Mouse (Mus musculus): ENCODE measurements around the gene Cdc34b. TPM values are rescaled to one million over a fixed set of nuclear protein-coding genes. Genes with fewer than 3 reads are reported as not detected.
"Not testable (repeated sequence)": the region's sequence is repeated elsewhere in the genome, so short reads cannot be mapped to it uniquely, and the experiment has no call there.

Gene Cdc34b
- total RNA-seq (2012; rRNA removed): 0.16 and 0.19 TPM in 2 replicates
- under 1 TPM in 1 of 2 experiments, not detected in 1; 0.29 TPM for polyA plus RNA-seq (2012; ENCODE audit: insufficient read depth in 1 of 2, insufficient read length in 2 of 2, low read depth in 1 of 2, low replicate concordance in 2 of 2, missing spikeins in 1 of 2)

- Histone ChIP-seq H3K36me3 (ENCODE audit: control insufficient read depth in 1 of 2, insufficient read depth in 2 of 2, low read length in 2 of 2) (no peaks in the 10 kb centered on the region), H3K9me3 (replicated peaks; ENCODE audit: insufficient read depth, low read length) (no peaks in the 10 kb centered on the region), H3K4me1 (ENCODE audit: control insufficient read depth in 1 of 2, insufficient read depth in 2 of 2, low read length in 2 of 2) (no peaks in the 10 kb centered on the region), H3K27ac (ENCODE audit: control insufficient read depth, low read depth, low read length) (no peak within 1 kb of the TSS), H3K79me2 (ENCODE audit: control insufficient read depth, insufficient read depth, low read length, poor library complexity) (no peaks in the 10 kb centered on the region), H3K27me3 (ENCODE audit: control insufficient read depth in 1 of 2, insufficient read depth in 2 of 2, low read length in 2 of 2) (peaks cover 39 to 41% of the 10 kb centered on the region in 2 experiments), H3K9ac (ENCODE audit: control insufficient read depth, low read depth, low read length, poor library complexity, severe bottlenecking) (no peak within 1 kb of the TSS), H3K4me3 (ENCODE audit: control insufficient read depth in 1 of 2, insufficient read depth in 1 of 2, low read depth in 2 of 2, low read length in 2 of 2) (no peak within 1 kb of the TSS)
- no peak for DNase-seq (ENCODE audit: low read depth, low spot score)
- TF ChIP-seq GABPA (IDR thresholded peaks at IDR 0.05; ENCODE audit: low read depth, low read length): no peak
Observed at GRCm38 (mm10) chr11:94741732-94742272, at the start of gene Cdc34b. TSS of gene Cdc34b (plus strand) at chr11:94741782.

- not testable (repeated sequence) for H3K27ac ChIP-seq (ENCODE audit: control insufficient read depth, low read depth, low read length); H3K9me3 ChIP-seq (replicated peaks; ENCODE audit: insufficient read depth, low read length); DNase-seq (ENCODE audit: low read depth, low spot score); H3K9ac ChIP-seq (ENCODE audit: control insufficient read depth, low read depth, low read length, poor library complexity, severe bottlenecking); H3K4me3 ChIP-seq (ENCODE audit: control insufficient read depth in 1 of 2, insufficient read depth in 1 of 2, low read depth in 2 of 2, low read length in 2 of 2); H3K79me2 ChIP-seq (ENCODE audit: control insufficient read depth, insufficient read depth, low read length, poor library complexity); H3K4me1 ChIP-seq (ENCODE audit: control insufficient read depth in 1 of 2, insufficient read depth in 2 of 2, low read length in 2 of 2); H3K36me3 ChIP-seq (ENCODE audit: control insufficient read depth in 1 of 2, insufficient read depth in 2 of 2, low read length in 2 of 2)
- H3K27me3 ChIP-seq (ENCODE audit: control insufficient read depth in 1 of 2, insufficient read depth in 2 of 2, low read length in 2 of 2): peaks cover 19 to 21% of the 10 kb centered on the region in 2 experiments
Observed at GRCm38 (mm10) chr11:94692502-94692901, 49.1 kb upstream of the Cdc34b start.

- no peak overlapping the region for H3K4me3 ChIP-seq (ENCODE audit: control insufficient read depth in 1 of 2, insufficient read depth in 1 of 2, low read depth in 2 of 2, low read length in 2 of 2)
- H3K36me3 ChIP-seq (ENCODE audit: control insufficient read depth in 1 of 2, insufficient read depth in 2 of 2, low read length in 2 of 2): no peaks in the 10 kb centered on the region
- no peaks in the 10 kb centered on the region for H3K4me1 ChIP-seq (ENCODE audit: control insufficient read depth in 1 of 2, insufficient read depth in 2 of 2, low read length in 2 of 2)
- no peak overlapping the region for H3K27ac ChIP-seq (ENCODE audit: control insufficient read depth, low read depth, low read length)
- H3K9me3 ChIP-seq (replicated peaks; ENCODE audit: insufficient read depth, low read length): no peaks in the 10 kb centered on the region
- H3K79me2 ChIP-seq (ENCODE audit: control insufficient read depth, insufficient read depth, low read length, poor library complexity): no peaks in the 10 kb centered on the region
- no peak overlapping the region for H3K9ac ChIP-seq (ENCODE audit: control insufficient read depth, low read depth, low read length, poor library complexity, severe bottlenecking)
- no peak for DNase-seq (ENCODE audit: low read depth, low spot score)
- peaks cover 28 to 35% of the 10 kb centered on the region in 2 experiments for H3K27me3 ChIP-seq (ENCODE audit: control insufficient read depth in 1 of 2, insufficient read depth in 2 of 2, low read length in 2 of 2)
- no peak for TF ChIP-seq ELF1 (IDR thresholded peaks at IDR 0.05; ENCODE audit: low read depth, low read length)
- TF ChIP-seq UBTF (IDR thresholded peaks at IDR 0.05; ENCODE audit: borderline replicate concordance, insufficient read depth, low read depth, low read length): no peak
- no peak for TF ChIP-seq NELFE (IDR thresholded peaks at IDR 0.05; ENCODE audit: low read depth, low read length)
- TF ChIP-seq BHLHE40 (IDR thresholded peaks at IDR 0.05; ENCODE audit: borderline replicate concordance, low read depth, low read length): no peak
- no peak for TF ChIP-seq ZNF384 (IDR thresholded peaks at IDR 0.05; ENCODE audit: low read depth, low read length)
- no peak for TF ChIP-seq EP300 (IDR thresholded peaks at IDR 0.05; ENCODE audit: low read depth in 1 of 2, low read length in 2 of 2)
- TF ChIP-seq SMC3 (IDR thresholded peaks at IDR 0.05; ENCODE audit: low read depth, low read length): no peak
- no peak for TF ChIP-seq POLR2AphosphoS5 (IDR thresholded peaks at IDR 0.05; ENCODE audit: borderline replicate concordance, low read depth, low read length)
- no peak for TF ChIP-seq CHD2 (IDR thresholded peaks at IDR 0.05; ENCODE audit: low read length)
- no peak for TF ChIP-seq TAL1 (IDR thresholded peaks at IDR 0.05; ENCODE audit: low read length)
- no peak for TF ChIP-seq GABPA (IDR thresholded peaks at IDR 0.05; ENCODE audit: low read depth, low read length)
- no peak for TF ChIP-seq CTCF (IDR thresholded peaks at IDR 0.05 in 2 of 3, conservative IDR thresholded peaks at IDR 0.05 in 1 of 3; ENCODE audit: control insufficient read depth in 1 of 3, insufficient read depth in 1 of 3, low read depth in 2 of 3, low read length in 3 of 3, poor library complexity in 1 of 3, severe bottlenecking in 1 of 3)
Observed at GRCm38 (mm10) chr11:94695508-94695907, 46.1 kb upstream of the Cdc34b start.

All from MEL (cell line).